Mouse (Mus musculus): Measurements from ENCODE around the gene Cand2.

Gene Cand2

GRCm38 (mm10) chr6:115773966-115774413, 348 bp upstream of the Cand2 start:
- peak; percentile 17 for DNase-seq (ENCODE audit: low spot score)

- DNase-seq (ENCODE audit: low spot score), result no peak
These were observed 1.5 kb downstream of the Cand2 start for GRCm38 (mm10) chr6:115775838-115776237.

- DNase-seq (ENCODE audit: low spot score), result no peak
These were observed 2.0 kb downstream of the Cand2 start for GRCm38 (mm10) chr6:115776363-115776762.

- DNase-seq (ENCODE audit: low spot score), result no peak
These were observed 8.4 kb downstream of the Cand2 start for GRCm38 (mm10) chr6:115782781-115783180.

GRCm38 (mm10) chr6:115791016-115791415, 16.7 kb downstream of the Cand2 start:
- DNase-seq (ENCODE audit: low spot score), result no peak

- DNase-seq (ENCODE audit: low spot score), result peak; percentile 18
These were observed 17.7 kb downstream of the Cand2 start for GRCm38 (mm10) chr6:115791842-115792686.

- peak; percentile 39 for DNase-seq (ENCODE audit: low spot score)
These were observed 18.4 kb downstream of the Cand2 start for GRCm38 (mm10) chr6:115792691-115793215.

GRCm38 (mm10) chr6:115801811-115802210, 27.5 kb downstream of the Cand2 start:
- DNase-seq (ENCODE audit: low spot score), result no peak

GRCm38 (mm10) chr6:115803541-115804382, 29.4 kb downstream of the Cand2 start:
- peak; percentile 54 for DNase-seq (ENCODE audit: low spot score)

- no peak for DNase-seq (ENCODE audit: low spot score)
These were observed 30.3 kb downstream of the Cand2 start for GRCm38 (mm10) chr6:115804432-115805192.

GRCm38 (mm10) chr6:115807464-115808195, 33.3 kb downstream of the Cand2 start:
- DNase-seq (ENCODE audit: low spot score), result peak; percentile 4

GRCm38 (mm10) chr6:115808196-115808487, 33.8 kb downstream of the Cand2 start:
- no peak for DNase-seq (ENCODE audit: low spot score)

- DNase-seq (ENCODE audit: low spot score), result peak; percentile 85
These were observed 34.3 kb downstream of the Cand2 start, which contains the start of gene Rpl32 for GRCm38 (mm10) chr6:115808488-115809231. Gene Rpl32 (minus strand): TSS chr6:115808747.

GRCm38 (mm10) chr6:115811606-115812005, 37.3 kb downstream of the Cand2 start:
- no peak for DNase-seq (ENCODE audit: low spot score)

GRCm38 (mm10) chr6:115814104-115814503, 39.8 kb downstream of the Cand2 start:
- peak; percentile 27 for DNase-seq (ENCODE audit: low spot score)

- DNase-seq (ENCODE audit: low spot score), result no peak
These were observed 40.7 kb downstream of the Cand2 start for GRCm38 (mm10) chr6:115815041-115815440.

- no peak for DNase-seq (ENCODE audit: low spot score)
These were observed 43.8 kb downstream of the Cand2 start for GRCm38 (mm10) chr6:115818129-115818528.

- no peak for DNase-seq (ENCODE audit: low spot score)
These were observed 47.1 kb downstream of the Cand2 start for GRCm38 (mm10) chr6:115821216-115821993.

- DNase-seq (ENCODE audit: low spot score), result peak; percentile 76
These were observed 49.6 kb downstream of the Cand2 start for GRCm38 (mm10) chr6:115823850-115824464.
